Mouse (Mus musculus) common myeloid progenitor, adult 5-6 weeks (primary cell): Measurements from ENCODE around the gene Unc79. TPM values are rescaled to one million over a fixed set of nuclear protein-coding genes. Genes with fewer than 3 reads are reported as not detected.

ENCODE experiments used
- ATAC-seq: replicated peaks from 2 replicates; pipeline ENCODE4 v1.8.0; 2016; ENCODE audit warnings: low read depth, mild to moderate bottlenecking, moderate TSS enrichment, inconsistent platforms; ENCODE audit not compliant: poor library complexity, severe bottlenecking
- total RNA-seq: library from RNA; stranded (forward); fragments of 200-1000, 187-1606 nt; gene quantifications from 2 replicates; pipeline ENCODE4 v1.2.3, GENCODE M21; 2017

Unc79 gene
- total RNA-seq, 1 experiment from 2014 or later: 0.09 TPM

DNA sequence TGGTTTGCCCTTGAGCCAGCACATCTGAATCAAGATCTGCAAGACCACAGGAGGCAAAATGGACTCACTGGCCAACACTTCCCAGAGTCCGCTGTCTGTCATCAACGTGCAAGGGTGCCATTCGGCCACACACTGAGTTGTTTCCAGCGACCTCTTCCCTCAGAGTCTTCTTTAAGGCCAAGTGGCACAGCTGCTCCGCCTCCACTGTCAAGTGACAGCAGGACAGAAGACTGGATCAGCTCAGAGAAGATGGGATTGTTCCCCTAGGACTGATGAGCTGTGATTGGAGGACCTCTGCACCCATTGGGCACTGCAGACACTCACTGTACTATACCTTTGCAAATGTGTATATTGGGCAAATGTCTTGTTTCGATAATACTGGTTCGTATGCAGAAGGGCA is 238.4 kb downstream of the Unc79 start:
- ATAC-seq: no peak

DNA sequence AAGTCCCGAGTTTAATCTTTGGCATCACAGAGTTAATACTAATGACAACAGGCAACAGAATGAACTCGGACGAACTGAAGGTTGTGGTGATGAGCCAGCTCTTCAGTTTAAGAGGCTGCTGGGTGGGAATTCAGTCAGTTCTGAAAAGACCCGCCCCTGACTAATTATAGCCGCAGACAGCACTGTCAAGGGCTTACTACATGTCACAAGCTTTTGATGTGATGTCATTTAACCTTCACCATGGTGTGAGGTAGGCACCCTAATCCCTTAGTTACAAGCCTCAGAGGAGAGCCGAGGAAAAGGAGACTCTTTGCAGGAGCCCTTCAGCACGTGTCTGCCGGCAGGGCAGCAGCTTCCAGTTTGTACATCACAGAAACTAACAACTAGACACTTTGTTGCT is 239.6 kb downstream of the Unc79 start:
- ATAC-seq: no peak

DNA sequence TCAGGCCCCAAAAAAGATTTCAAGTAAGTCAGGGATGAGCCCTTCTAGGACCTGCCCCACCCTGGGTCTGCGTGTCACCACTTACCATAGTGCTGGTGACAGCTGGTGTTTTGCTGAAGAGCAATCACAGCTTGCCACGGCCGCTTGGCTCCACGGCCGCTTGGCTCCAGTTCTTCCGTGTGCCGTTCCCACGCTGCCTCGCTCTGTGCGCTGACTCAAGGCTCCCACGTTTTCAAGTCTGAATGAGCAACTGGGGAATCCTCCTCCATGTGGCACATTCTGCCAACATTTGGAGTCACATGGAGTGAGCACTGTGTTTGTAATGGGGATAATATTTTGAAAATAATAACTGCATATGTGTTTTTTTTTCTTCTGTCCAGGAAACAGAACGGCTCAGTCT is 241.1 kb downstream of the Unc79 start:
- no peak for ATAC-seq

DNA sequence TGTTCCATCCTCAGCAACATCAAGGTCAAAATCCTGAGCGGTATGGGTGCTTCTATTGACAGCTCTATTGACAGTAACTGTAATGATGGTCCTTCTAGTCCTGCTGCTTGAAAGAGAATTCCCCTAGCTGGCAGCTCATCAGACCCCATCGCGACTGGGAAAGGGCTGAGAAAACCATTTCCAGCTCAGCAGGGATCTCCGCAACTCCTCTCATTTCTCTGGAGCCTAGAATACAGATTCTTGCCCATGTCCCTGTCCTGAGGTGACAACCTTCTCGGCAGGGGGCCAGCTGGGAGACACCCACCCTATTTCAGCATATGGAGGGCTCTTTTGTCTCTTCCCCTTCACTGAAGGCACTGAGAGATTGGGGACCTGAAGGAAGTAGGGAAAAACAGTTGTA is 244.3 kb downstream of the Unc79 start:
- no peak for ATAC-seq

DNA sequence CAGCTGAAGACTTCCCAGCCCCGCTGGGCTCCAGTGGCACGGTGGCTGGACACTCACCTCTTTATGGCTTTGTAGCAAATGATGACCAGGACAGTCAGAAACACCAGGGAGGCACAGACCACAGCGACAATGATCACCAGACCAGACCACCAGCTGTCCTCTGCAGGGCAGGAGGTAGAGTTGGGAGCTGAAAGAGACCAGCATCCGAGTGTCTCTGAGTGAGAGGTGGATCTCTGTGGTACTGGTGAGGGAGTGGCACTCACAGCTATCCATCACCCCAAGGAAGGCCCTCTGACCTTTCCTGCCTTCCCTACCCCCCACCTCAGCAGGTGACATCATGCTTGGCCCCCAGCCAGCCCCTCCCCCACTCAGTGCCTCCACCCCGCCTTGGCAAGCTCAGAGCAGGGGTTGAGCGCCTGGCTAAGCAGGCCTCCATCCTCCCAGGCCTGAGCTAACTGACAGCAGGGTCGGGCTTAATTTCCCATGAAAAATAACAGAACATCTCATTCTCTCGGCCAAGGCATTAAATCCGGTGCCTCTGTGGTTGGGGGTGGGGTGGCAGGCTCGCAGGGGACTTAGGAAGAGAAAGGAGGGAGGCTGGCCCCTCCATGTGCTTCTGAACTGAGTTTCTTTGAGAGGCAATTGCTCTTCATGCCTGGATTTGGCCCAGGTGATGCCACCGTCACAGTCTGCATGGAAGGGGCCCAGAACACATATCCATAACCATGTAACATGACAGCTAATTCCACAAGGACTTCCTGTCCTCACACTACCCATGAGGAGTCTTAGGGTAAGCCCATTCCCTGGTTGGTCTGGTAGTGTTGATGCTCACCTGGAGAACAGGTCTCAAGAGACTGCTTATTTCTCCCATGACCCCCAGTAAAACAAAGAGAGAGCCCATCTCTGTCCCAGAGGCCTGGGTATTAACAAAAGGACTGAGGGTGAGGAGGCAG is 254.2 kb downstream of the Unc79 start:
- ATAC-seq: no peak

DNA sequence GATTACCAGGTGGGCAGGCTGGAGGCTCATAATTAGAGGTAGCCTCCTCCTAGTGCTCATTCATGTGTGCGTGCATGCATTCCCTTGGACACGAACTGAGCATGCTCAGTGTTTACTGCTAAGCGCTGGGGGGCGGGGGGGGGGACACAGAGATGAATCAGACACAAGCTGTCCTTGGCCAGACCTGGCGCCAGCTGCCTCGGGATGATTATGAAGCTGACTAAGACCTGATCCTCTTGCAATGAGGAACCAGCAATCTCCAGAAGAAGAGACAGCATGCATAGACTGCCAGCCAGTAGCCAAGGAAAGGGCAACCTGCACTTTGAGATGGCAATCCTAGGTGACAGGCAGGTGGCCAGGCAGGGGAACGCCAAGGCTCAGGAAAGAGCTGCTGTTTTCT is 256.9 kb downstream of the Unc79 start:
- no peak for ATAC-seq

DNA sequence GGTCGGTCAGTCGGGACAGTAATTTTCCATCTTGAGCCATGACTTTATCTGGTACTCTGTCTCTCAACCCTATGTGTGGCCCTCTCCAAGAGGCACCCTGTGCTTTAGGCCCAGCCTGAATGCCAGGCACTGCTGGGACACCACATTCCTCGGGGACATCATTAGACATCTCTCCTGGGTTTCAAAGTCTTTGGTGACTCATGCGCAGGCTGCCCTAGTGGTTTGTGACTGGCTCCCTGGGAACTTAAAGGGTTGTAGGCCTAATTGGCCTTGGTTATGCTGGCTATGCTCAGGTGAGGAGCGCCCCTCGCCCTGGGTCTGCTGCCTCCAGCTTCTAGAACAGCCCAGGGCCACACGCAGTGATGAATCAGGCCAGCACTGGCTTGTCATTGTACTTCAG is 260.9 kb downstream of the Unc79 start:
- no peak for ATAC-seq

DNA sequence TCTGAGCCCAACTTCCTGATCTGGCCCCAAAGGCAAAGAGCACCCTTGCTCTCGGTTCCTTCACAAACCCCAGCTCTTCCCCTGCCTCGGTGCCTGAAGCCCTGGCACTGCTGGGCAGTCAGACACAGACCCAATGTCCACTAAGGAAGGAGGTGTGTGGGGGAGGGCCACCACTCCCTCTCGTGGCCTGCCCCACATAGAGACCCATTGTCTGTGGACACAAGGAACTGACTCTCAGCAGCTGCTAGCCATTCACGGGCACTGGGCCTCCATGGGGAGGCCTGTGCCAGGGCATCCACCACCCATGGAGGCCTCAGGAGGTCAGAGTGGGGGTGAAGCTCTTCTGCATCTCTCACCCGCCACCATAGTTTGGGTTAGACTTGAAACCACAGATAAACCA is 262.4 kb downstream of the Unc79 start:
- ATAC-seq: no peak

DNA sequence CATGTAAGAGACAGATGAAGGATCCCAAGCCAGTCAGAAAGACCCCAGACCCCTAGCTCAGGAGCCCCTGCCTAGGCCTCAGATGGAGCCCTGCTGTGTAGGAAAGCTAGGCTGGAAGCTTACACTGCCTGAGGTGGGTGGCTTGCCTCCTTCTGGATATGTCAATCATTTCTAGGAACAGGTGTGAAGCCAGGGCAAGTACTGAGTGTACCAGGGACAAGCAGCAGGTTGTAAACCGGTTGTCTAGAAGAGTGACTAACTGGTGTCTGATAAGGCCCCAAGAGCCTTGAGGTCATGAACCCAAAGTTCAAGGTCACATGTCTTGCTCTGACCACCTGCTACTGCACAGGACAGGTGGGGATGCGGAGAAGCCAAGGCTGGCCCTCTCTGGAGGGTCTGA is 264.9 kb downstream of the Unc79 start:
- ATAC-seq: no peak

DNA sequence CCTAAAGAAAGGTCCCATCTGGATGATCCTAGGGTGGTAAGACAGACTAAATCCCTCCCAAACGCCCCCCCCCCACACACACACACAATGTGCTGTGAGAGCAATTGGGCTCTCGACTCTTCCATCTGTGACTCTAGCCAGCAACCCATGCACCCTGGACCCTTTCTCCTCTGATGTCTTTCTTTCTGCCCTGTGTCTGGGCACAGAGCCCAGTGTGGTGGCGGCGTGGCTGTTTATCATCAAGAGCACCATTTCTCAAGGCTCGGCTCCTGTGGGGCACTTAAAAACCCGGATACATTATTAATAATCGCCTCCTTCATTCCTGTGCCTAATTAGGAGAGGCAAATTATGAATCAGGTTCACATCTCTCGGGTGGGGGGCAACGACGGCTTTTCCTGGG is 265.6 kb downstream of the Unc79 start:
- ATAC-seq: no peak

DNA sequence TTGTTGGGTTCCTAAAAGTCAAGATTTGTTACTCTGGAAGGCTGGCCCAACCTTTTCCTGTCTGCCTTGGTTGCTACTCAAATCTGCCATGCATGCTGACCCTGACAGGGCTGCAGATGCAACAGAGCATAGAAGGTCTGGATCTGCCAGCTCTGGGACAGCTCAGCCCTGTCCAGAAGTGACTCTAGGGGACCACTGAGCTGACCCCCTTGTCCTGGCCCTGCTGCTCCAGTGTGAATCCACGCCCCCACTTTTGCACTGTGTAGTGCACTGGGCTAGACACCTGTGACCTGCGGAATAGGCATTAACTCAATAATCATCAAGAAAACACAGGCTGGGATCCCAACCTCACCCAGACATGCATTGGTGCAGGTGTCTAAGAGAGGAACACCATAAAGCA is 266.1 kb downstream of the Unc79 start:
- no peak for ATAC-seq

DNA sequence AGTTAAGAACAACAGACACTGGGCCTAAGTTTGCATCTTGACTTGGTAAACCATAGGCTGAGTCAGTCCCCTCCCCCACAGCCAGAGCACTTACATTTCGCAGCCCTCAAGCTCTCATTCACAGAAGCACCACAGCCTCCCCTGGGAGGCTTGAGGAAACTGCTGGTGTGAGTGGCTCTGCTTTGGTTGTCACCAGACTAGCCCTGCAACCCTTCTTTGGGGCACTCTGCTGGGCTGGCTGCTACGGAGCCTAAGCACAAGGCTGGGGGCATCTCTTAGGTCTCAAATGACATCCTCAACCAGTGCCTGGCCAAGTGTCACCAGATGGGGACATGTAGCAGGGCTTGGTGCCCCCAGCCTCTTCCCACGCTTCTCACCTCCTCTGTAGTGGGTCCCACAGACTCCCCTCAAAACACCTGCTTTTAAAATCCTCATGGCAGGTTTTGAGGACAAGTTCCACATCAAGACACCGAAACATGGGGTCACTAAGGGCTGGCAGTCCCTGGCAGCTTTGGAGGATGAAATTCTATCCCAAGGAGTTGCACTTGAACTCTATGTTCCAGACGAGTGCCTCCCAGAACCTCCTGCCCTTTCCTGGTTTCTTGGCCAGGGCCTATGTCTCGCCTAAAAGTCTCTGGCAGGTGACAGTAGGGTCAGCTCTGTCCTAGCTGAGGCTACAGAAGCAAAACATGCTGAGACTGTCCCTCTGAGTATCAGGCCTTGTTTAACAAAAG is 267.4 kb downstream of the Unc79 start:
- no peak for ATAC-seq

DNA sequence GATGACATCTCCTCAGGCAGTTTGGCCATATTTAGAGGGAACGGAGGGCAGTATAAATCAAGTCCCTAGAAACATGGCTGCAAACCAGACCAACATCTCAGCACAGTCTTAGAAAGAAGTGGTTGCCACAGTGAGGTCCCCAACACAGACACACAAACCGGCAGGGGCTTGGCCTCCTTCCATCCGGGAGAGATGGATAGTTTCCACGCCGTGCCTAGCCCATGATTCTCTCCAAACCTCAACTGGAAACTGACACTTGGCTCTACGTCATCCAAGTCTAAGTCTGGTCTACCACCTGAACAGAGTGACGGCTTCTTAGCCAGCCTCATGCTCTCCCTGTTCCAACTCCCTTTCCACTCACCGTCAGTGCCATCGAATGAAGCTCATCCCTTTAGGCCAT is 275.0 kb downstream of the Unc79 start:
- ATAC-seq: no peak

DNA sequence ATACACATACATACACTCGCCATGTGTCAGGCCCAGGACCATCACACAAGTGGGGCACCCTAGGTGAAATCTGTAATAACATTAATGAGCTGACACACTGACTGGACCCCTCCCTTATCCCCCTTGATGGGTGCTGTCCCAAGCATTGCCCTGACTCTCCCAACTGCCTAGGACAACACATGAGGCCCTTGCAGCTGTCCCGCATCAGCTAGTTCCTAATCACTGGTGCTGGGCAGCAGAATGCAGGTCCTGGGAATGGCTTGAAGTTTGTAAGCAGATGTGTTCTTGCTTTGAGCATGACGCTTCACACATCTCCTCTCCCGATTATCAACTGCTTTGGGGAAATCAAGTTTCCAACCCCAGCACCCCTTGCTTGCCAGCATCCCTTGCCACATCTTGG is 277.5 kb downstream of the Unc79 start:
- no peak for ATAC-seq

DNA sequence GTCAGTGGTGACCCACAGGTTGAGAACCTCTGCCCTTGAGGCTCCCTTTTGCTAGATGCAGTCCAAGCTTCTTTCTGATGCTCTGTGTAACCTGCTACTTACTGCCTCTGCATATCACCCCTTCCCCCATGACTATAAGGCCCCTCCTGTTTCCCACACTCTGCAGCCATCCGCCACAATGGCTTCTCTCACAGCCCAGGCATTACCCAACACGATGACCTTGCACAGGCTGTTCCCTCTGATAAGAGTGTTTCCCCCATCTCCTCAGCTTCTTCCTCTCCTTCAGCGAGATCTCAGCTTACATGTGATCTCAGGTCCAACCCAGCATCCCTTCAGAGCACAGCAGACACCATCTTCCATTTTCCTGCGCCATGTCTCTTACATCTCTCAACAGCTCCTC is 280.4 kb downstream of the Unc79 start:
- ATAC-seq: peak; percentile 65

Other genes with a start within 250 kb of the Unc79 start
- gene Itpk1, start 243.9 kb upstream of the Unc79 start, total RNA-seq: 9.4 and 12.0 TPM in 2 replicates
- 5.5 and 11.6 TPM in 2 replicates for gene Moap1, start 205.2 kb upstream of the Unc79 start, total RNA-seq
- 11.3 and 11.9 TPM in 2 replicates for gene Tmem251, start 205.1 kb upstream of the Unc79 start, total RNA-seq
- gene Gm28051, start 191.1 kb upstream of the Unc79 start, total RNA-seq: not detected in 2 replicates
- 16.2 and 26.6 TPM in 2 replicates for gene Gon7, start 191.1 kb upstream of the Unc79 start, total RNA-seq
- 49.6 and 57.7 TPM in 2 replicates for gene Ubr7, start 190.9 kb upstream of the Unc79 start, total RNA-seq
- 7.4 and 7.7 TPM in 2 replicates for gene Gm20604, start 190.2 kb upstream of the Unc79 start, total RNA-seq
- gene Btbd7, start 70.4 kb upstream of the Unc79 start, total RNA-seq: 21.4 and 25.6 TPM in 2 replicates
- gene Cox8c, start 49.5 kb upstream of the Unc79 start, total RNA-seq: not detected in 2 replicates